Mouse (Mus musculus): ENCODE results near the gene Actl6b. TPM values are rescaled to one million over a fixed set of nuclear protein-coding genes. Genes with fewer than 3 reads are reported as not detected.

Actl6b gene
- polyA plus RNA-seq, 1 experiment: 0.16 TPM

DNA sequence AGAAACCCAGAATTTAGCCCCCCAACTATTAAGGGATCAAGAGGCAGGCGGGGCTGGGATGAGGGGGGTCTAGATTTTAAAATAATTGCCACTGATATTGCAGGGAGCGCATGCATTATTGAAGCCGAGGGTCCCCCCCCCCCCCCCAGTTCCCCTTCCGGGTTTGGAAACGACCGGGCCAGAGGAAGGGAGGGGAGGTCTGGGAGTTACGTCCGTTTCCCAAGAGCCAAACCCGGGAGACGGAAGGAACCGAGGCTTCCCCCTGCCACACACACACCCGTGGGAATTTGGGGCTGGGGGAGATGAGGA lies 20.6 kb upstream of the Actl6b start:
- Histone ChIP-seq H3K27me3 (replicated peaks; ENCODE audit: control insufficient read depth, insufficient read depth, low read length) (no peaks in the 10 kb centered on the region), H3K4me3 (ENCODE audit: insufficient read depth, low read depth, low read length) (peak overlapping the region; percentile 100), H3K27ac (ENCODE audit: insufficient read depth, low read depth, low read length) (peak overlapping the region; percentile 100), H3K4me1 (ENCODE audit: control insufficient read depth, insufficient read depth, low read length) (peaks cover 7% of the 10 kb centered on the region; the same call in 1 of the 2 replicates), H3K36me3 (ENCODE audit: control insufficient read depth, insufficient read depth, low read length) (peaks cover 3% of the 10 kb centered on the region; the same call in 1 of the 2 replicates)
- no peak for TF ChIP-seq CTCF (conservative IDR thresholded peaks at IDR 0.05; ENCODE audit: insufficient read depth, insufficient read length, low read depth, low read length)
- no peak for TF ChIP-seq POLR2A (IDR thresholded peaks at IDR 0.05; ENCODE audit: low read depth, low read length)
- WGBS: under 1% methylated on average over 12 of the region's 12 CpGs
- no peak for DNase-seq

DNA sequence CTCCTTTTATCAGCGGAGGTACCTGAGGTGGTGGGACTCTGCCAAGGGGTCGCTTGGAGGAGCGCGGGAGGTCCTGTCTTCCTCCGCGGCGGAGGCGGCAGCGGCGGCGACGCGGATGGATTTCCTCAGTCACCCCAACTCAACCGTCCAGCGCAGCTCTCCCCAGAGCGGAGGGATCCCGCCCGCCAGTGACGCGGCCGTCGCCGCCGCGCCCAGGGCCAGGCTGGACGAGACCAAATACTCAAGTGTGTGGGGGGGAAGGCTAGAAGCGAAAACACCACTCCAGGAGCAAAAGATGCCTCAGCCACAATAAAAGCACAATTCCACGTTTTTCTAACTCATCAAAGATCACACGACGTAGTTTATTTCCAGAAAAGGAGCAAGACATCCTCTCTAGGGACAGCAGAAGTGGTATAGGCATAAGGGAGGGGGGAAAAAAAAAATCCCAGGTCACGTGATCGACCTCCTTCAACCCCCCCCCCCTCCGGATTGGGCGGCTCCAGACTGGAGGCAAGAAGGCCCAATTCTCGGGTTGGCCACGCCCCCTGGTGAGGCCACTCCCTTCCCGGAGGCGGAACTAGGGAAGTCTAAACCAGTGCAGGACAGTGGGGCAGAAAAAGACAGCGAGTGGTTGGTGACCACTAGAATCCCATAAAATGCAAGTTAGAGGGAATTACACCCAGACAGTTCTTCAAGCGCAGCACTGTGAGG lies 20.0 kb upstream of the Actl6b start, which contains the start of the genes Epo and Gnb2:
Gene Epo, minus strand, starts transcription at position 126 of the 711 bp plus-strand sequence.
Gene Gnb2, minus strand, starts transcription at position 394 of the 711 bp plus-strand sequence.
- peak; percentile 86 for TF ChIP-seq POLR2A (IDR thresholded peaks at IDR 0.05; ENCODE audit: low read depth, low read length)
- no peak for TF ChIP-seq CTCF (conservative IDR thresholded peaks at IDR 0.05; ENCODE audit: insufficient read depth, insufficient read length, low read depth, low read length)
- WGBS: under 1% methylated on average over 40 of the region's 40 CpGs
- H3K27ac ChIP-seq (ENCODE audit: insufficient read depth, low read depth, low read length): peak within 1 kb of the TSS; percentile 100
- peaks cover 3% of the 10 kb centered on the region; the same call in 1 of the 2 replicates for H3K36me3 ChIP-seq (ENCODE audit: control insufficient read depth, insufficient read depth, low read length)
- peaks cover 7% of the 10 kb centered on the region; the same call in 1 of the 2 replicates for H3K4me1 ChIP-seq (ENCODE audit: control insufficient read depth, insufficient read depth, low read length)
- DNase-seq: peak; percentile 100
- peak within 1 kb of the TSS; percentile 100 for H3K4me3 ChIP-seq (ENCODE audit: insufficient read depth, low read depth, low read length)
- H3K27me3 ChIP-seq (replicated peaks; ENCODE audit: control insufficient read depth, insufficient read depth, low read length): no peaks in the 10 kb centered on the region

GRCm38 (mm10) chr5:137534762-137535161 lies 18.6 kb upstream of the Actl6b start:
- Histone ChIP-seq H3K36me3 (ENCODE audit: control insufficient read depth, insufficient read depth, low read length) (no peaks in the 10 kb centered on the region), H3K27me3 (replicated peaks; ENCODE audit: control insufficient read depth, insufficient read depth, low read length) (no peaks in the 10 kb centered on the region), H3K4me1 (ENCODE audit: control insufficient read depth, insufficient read depth, low read length) (peaks cover 7% of the 10 kb centered on the region; the same call in 1 of the 2 replicates), H3K4me3 (ENCODE audit: insufficient read depth, low read depth, low read length) (no peak overlapping the region), H3K27ac (ENCODE audit: insufficient read depth, low read depth, low read length) (no peak overlapping the region)
- DNase-seq: no peak
- TF ChIP-seq CTCF (conservative IDR thresholded peaks at IDR 0.05; ENCODE audit: insufficient read depth, insufficient read length, low read depth, low read length) (no peak), POLR2A (IDR thresholded peaks at IDR 0.05; ENCODE audit: low read depth, low read length) (no peak)
- WGBS: 86% methylated on average over 3 of the region's 3 CpGs

DNA sequence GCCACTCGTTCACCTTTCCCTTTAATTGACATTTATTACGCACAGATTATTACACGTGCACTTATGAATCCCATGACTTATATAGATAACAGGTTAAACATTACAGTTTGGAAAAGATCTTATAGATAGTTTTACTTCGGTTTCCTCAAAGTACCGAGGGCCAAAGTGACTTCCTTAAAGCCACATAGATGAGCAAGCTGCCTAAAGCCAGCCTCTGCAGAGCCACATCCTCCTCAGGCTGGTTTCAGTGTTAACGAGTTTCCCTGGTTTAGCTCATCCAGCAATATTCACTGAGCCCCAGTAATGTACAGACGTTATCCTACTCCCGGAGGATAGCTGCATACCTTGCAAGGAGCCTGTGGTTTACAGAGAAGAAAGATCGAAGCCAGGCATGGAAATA lies 18.0 kb upstream of the Actl6b start:
- Histone ChIP-seq H3K4me1 (ENCODE audit: control insufficient read depth, insufficient read depth, low read length) (peaks cover 5% of the 10 kb centered on the region; the same call in 1 of the 2 replicates), H3K4me3 (ENCODE audit: insufficient read depth, low read depth, low read length) (no peak overlapping the region), H3K36me3 (ENCODE audit: control insufficient read depth, insufficient read depth, low read length) (no peaks in the 10 kb centered on the region), H3K27me3 (replicated peaks; ENCODE audit: control insufficient read depth, insufficient read depth, low read length) (no peaks in the 10 kb centered on the region), H3K27ac (ENCODE audit: insufficient read depth, low read depth, low read length) (no peak overlapping the region)
- DNase-seq: no peak
- whole genome bisulfite sequencing: 76% methylated on average over 9 of the region's 9 CpGs
- TF ChIP-seq POLR2A (IDR thresholded peaks at IDR 0.05; ENCODE audit: low read depth, low read length): no peak
- no peak for TF ChIP-seq CTCF (conservative IDR thresholded peaks at IDR 0.05; ENCODE audit: insufficient read depth, insufficient read length, low read depth, low read length)

- H3K4me1 ChIP-seq (ENCODE audit: control insufficient read depth, insufficient read depth, low read length): peaks cover 4% of the 10 kb centered on the region; the same call in 1 of the 2 replicates
- no peak for DNase-seq
- no peak overlapping the region for H3K4me3 ChIP-seq (ENCODE audit: insufficient read depth, low read depth, low read length)
- H3K27me3 ChIP-seq (replicated peaks; ENCODE audit: control insufficient read depth, insufficient read depth, low read length): no peaks in the 10 kb centered on the region
- 65% methylated on average over 4 of the region's 4 CpGs for WGBS
- H3K27ac ChIP-seq (ENCODE audit: insufficient read depth, low read depth, low read length): no peak overlapping the region
- H3K36me3 ChIP-seq (ENCODE audit: control insufficient read depth, insufficient read depth, low read length): no peaks in the 10 kb centered on the region
- TF ChIP-seq POLR2A (IDR thresholded peaks at IDR 0.05; ENCODE audit: low read depth, low read length): no peak
- TF ChIP-seq CTCF (conservative IDR thresholded peaks at IDR 0.05; ENCODE audit: insufficient read depth, insufficient read length, low read depth, low read length): no peak
Measured at GRCm38 (mm10) chr5:137537461-137537860, 15.9 kb upstream of the Actl6b start.

GRCm38 (mm10) chr5:137539291-137539801 lies 14.0 kb upstream of the Actl6b start:
- TF ChIP-seq POLR2A (IDR thresholded peaks at IDR 0.05; ENCODE audit: low read depth, low read length): no peak
- TF ChIP-seq CTCF (conservative IDR thresholded peaks at IDR 0.05; ENCODE audit: insufficient read depth, insufficient read length, low read depth, low read length): no peak
- H3K27me3 ChIP-seq (replicated peaks; ENCODE audit: control insufficient read depth, insufficient read depth, low read length): no peaks in the 10 kb centered on the region
- no peak overlapping the region for H3K27ac ChIP-seq (ENCODE audit: insufficient read depth, low read depth, low read length)
- WGBS: 32% methylated on average over 7 of the region's 7 CpGs
- no peak for DNase-seq
- H3K4me1 ChIP-seq (ENCODE audit: control insufficient read depth, insufficient read depth, low read length): no peaks in the 10 kb centered on the region
- no peaks in the 10 kb centered on the region for H3K36me3 ChIP-seq (ENCODE audit: control insufficient read depth, insufficient read depth, low read length)
- H3K4me3 ChIP-seq (ENCODE audit: insufficient read depth, low read depth, low read length): no peak overlapping the region

DNA sequence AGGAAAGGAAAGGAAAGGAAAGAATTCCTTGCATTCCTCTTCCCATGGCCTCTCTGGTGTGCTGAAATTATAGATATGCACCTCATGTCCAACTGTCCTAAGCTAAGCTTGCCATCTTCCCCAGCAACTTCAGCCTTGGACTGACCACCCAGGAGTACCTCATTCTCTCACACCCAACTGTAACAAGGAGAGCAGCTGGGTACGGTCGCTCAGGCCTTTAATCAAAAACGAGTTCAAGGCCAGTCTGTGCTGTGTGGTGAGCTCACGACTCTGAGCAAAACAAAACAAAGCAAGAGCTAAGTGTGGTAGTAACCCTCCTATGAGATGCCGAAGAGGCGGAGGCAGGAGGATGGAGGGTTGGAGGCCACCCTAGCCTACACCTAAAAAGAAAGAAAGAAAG lies 12.3 kb upstream of the Actl6b start:
- no peak overlapping the region for H3K27ac ChIP-seq (ENCODE audit: insufficient read depth, low read depth, low read length)
- no peaks in the 10 kb centered on the region for H3K27me3 ChIP-seq (replicated peaks; ENCODE audit: control insufficient read depth, insufficient read depth, low read length)
- TF ChIP-seq POLR2A (IDR thresholded peaks at IDR 0.05; ENCODE audit: low read depth, low read length): no peak
- WGBS: 73% methylated on average over 6 of the region's 6 CpGs
- no peak for DNase-seq
- H3K36me3 ChIP-seq (ENCODE audit: control insufficient read depth, insufficient read depth, low read length): no peaks in the 10 kb centered on the region
- no peaks in the 10 kb centered on the region for H3K4me1 ChIP-seq (ENCODE audit: control insufficient read depth, insufficient read depth, low read length)
- H3K4me3 ChIP-seq (ENCODE audit: insufficient read depth, low read depth, low read length): no peak overlapping the region
